Mouse (Mus musculus) megakaryocyte, embryonic 14.5 days (primary cell): ENCODE results near the gene Cltb.

ENCODE experiments used
- FLI1 ChIP-seq: IDR thresholded peaks from 2 replicates; pipeline ENCODE4 v1.6.1; 2012; ENCODE audit warnings: low read length, inconsistent platforms, mixed read lengths
- GATA1 ChIP-seq: IDR thresholded peaks from 3 replicates; pipeline ENCODE4 v1.6.1; 2012; ENCODE audit warnings: mixed read lengths, low read length, inconsistent platforms, borderline replicate concordance

GRCm38 (mm10) chr13:54598622-54599143 is 12.5 kb downstream of the Cltb start:
- TF ChIP-seq FLI1 (no peak), GATA1 (no peak)
